Mouse (Mus musculus): ENCODE data around the gene G530012D18Rik. TPM values are rescaled to one million over a fixed set of nuclear protein-coding genes. Genes with fewer than 3 reads are reported as not detected.

The G530012D18Rik gene
- polyA plus RNA-seq, 1 experiment from 2014 or later: not detected

Other genes with a start within 250 kb of the G530012D18Rik start
- 5.5 and 5.7 TPM in 2 replicates for gene Sp110, start 23.1 kb downstream of the G530012D18Rik start, polyA plus RNA-seq (2016; fragmentation: Nextera tagmentation; extraction: Ambion mirVana)
- 3.0 and 3.2 TPM in 2 replicates for gene Sp140, start 24.7 kb downstream of the G530012D18Rik start, polyA plus RNA-seq (2016; fragmentation: Nextera tagmentation; extraction: Ambion mirVana)
- gene Sp100, start 74.3 kb downstream of the G530012D18Rik start, polyA plus RNA-seq (2016; fragmentation: Nextera tagmentation; extraction: Ambion mirVana): 1.6 and 2.4 TPM in 2 replicates
- 2.5 and 3.2 TPM in 2 replicates for gene A630001G21Rik, start 203.0 kb downstream of the G530012D18Rik start, polyA plus RNA-seq (2016; fragmentation: Nextera tagmentation; extraction: Ambion mirVana)
- gene Cab39, start 217.8 kb downstream of the G530012D18Rik start, polyA plus RNA-seq (2016; fragmentation: Nextera tagmentation; extraction: Ambion mirVana): 25.3 and 25.9 TPM in 2 replicates

Data from liver, embryonic 12.5 days (tissue).